16 mouse cellular contexts compared by ENCODE assay signal in the genomic region with DNA sequence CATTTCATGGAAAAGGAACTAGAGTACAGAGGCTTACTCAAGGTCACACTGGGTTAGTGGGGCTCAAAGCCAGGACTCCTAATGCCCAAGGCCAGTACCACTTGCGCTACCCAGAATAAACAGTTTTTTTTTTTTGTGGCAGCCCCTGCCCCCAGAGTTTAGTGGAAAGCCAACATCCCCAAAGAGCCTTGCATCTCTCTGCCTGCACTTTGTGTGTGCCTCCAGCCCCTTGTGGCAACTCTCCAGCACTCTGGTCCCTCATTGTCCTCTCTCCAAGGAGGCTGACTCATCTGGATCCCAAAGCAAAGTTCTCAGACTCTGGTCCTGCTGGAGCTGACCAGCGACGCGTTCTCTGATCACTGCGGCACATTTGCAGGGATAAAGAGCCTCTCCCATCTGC. TPM values are rescaled to one million over a fixed set of nuclear protein-coding genes. Genes with fewer than 3 reads are reported as not detected.
DNase-seq lines count a peak whose midpoint lies in the region; ATAC-seq lines count a peak whose summit lies in the region.
"Had no signal": no experiment of that assay in that cellular context is flagged by ENCODE, and none has a peak within 500 bp of the region (broad histone marks: within the 10 kb centered on the region; RNA-seq: fewer than 3 reads in every experiment).

No protein-coding gene starts in this region.

- DNase-seq in cerebellum, postnatal 10 days = peak; percentile 38 to 48
- DNase-seq in cerebellum, adult 11-12 months = no peak
- peak; percentile 31 to 67 for DNase-seq in left cerebral cortex, postnatal 10 days (ENCODE audit: extremely low spot score in 1 of 2, low spot score in 2 of 2)
- DNase-seq in left cerebral cortex, adult 9 months (ENCODE audit: low spot score in 2 of 2) = no peak
- peak; percentile 57 for DNase-seq in adrenal gland, postnatal 10 days
- peak; percentile 80 for DNase-seq in lung, postnatal 10 days
- DNase-seq in embryo, embryonic 10.5 days (ENCODE audit: low spot score) = no peak
- DNase-seq: thymus, postnatal 4 days had no signal

- H3K4me2 ChIP-seq in kidney, embryonic 16.5 days (replicated peaks; ENCODE audit: low read depth, low read length) = no peak overlapping the region
- H3K4me2 ChIP-seq: heart, embryonic 13.5 days had no signal

- no peaks in the 10 kb centered on the region for H3K36me3 ChIP-seq in kidney, embryonic 16.5 days (ENCODE audit: insufficient read depth, low read length)
- H3K36me3 ChIP-seq: heart, embryonic 13.5 days had no signal

- no peaks in the 10 kb centered on the region for H3K4me1 ChIP-seq in kidney, embryonic 16.5 days (ENCODE audit: insufficient read depth, low read length)
- H3K4me1 ChIP-seq: heart, embryonic 13.5 days had no signal

- H3K4me3 ChIP-seq in kidney, embryonic 16.5 days (ENCODE audit: low read length) = no peak overlapping the region
- H3K4me3 ChIP-seq: heart, embryonic 13.5 days had no signal

- H3K9me3 ChIP-seq in kidney, embryonic 16.5 days (ENCODE audit: low read length) = 0 out of 2 replicates have a peak, but pooled peaks cover 2% of the 10 kb centered on the region
- H3K9me3 ChIP-seq: heart, embryonic 13.5 days had no signal

- WGBS in kidney, embryonic 16.5 days = 84% methylated on average over 5 of the region's 5 CpGs

- no peak overlapping the region for H3K27ac ChIP-seq in kidney, embryonic 16.5 days (ENCODE audit: low read length)
- H3K27ac ChIP-seq: heart, embryonic 13.5 days had no signal

- ATAC-seq in kidney, embryonic 16.5 days (ENCODE audit: low FRiP score, low TSS enrichment) = no peak
- ATAC-seq: inflammation-experienced regulatory T-cells, adult 6 months had no signal

- H3K9ac ChIP-seq in kidney, embryonic 16.5 days (replicated peaks; ENCODE audit: low read length) = no peak overlapping the region
- H3K9ac ChIP-seq: heart, embryonic 13.5 days had no signal

- intact Hi-C loops in left cerebral cortex, postnatal 10 days (cut with DNase I) = no loop called here

- no peaks in the 10 kb centered on the region for H3K27me3 ChIP-seq in kidney, embryonic 16.5 days (ENCODE audit: insufficient read depth, low read length)

RNA-seq across cellular contexts. Expression of a gene that starts 18.7 kb away (rescaled TPM):
- not detected for total RNA-seq in left cerebral cortex, postnatal 10 days (2021)
- total RNA-seq in adrenal gland, postnatal 10 days (2021) = not detected
- polyA plus RNA-seq in kidney, embryonic 16.5 days (2015; fragmentation: Nextera tagmentation; extraction: Ambion mirVana) = not detected in 2 replicates
- total RNA-seq: layer of hippocampus, adult 18-20 months; liver, adult 2 months; megakaryocyte-erythroid progenitor cell, adult 5-6 weeks; MEL had no signal
- polyA plus RNA-seq: heart, embryonic 13.5 days; inflammation-experienced regulatory T-cells, adult 6 months; liver, adult 2 months; neural tube, embryonic 11.5 days had no signal

Comparison
In these comparisons a context has a peak if more than half of its experiments do, and no peak if none do; other contexts are left out.
1. DNase-seq: peak in cerebellum, postnatal 10 days (2 of 2), left cerebral cortex, postnatal 10 days (2 of 2), adrenal gland, postnatal 10 days (single experiment) and lung, postnatal 10 days (single experiment); none in cerebellum, adult 11-12 months (single experiment), left cerebral cortex, adult 9 months (0 of 2) and embryo, embryonic 10.5 days (single experiment).